Mouse (Mus musculus): ENCODE results near the gene Cipc.

Gene Cipc

GRCm38 (mm10) chr12:86946862-86947574 is at the start of gene Cipc:
Cipc (plus strand) TSS chr12:86947043.
- peak; percentile 99 for DNase-seq

DNA sequence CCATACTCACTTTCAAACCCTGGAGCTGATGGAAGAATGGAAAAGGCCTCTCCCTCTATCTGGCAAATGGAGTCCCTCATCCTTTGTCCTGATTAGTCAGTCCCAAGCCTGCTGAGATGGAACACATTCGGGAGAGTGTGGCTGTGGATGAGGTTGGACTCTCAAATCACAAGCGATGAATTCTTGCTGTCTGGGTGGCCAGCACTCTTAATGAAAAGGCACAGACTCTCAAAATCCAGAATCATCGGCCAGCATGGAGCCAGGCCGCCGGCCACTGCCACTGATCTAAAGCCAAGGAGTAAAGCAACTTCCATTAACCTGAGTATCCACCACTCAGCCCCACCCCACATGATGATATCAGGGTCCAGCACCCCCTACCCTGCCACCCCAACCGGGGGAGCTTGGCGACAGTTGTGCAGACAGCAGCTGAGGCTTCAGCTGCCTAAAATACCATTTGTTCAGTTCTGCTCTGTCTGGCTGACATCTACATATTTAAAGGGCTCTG is 49.0 kb upstream of the Cipc start:
- no peak for DNase-seq

- no peak for DNase-seq
These were observed 48.4 kb upstream of the Cipc start for GRCm38 (mm10) chr12:86898448-86898847.

DNA sequence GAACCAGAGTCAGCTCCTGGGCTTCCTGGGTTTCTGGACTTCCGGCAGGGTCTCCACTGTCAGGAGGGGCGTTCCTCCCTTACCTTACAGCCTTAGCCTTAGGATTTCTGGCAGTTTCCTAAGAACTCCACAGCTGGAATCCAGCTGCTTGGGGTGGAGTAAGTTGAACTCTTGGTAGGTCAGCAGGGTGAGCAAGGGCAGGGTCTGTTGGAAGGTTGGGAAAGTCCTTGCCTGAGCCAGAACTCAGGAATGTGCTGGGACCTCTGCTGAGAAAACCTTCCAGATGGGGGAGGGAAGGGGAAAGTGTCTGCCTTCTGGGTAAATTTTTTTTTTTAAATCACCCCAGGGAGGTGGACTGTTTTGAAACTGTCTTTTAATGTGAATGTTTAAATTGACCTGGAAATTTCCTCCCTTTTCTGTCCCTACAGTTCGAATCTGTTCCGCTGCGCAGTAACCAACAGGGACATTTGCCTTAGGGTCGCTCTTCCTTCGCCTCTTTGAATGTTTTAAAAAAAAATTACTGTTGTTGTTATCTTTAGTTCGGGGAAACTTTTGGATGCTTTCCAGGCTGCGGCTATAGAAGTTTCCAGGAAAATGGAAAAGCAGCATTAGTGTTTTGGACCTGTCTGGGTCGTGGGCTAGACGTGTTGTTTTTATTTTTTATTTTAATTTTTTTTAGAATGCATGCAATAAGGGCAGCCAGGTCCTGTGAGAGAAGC is 47.2 kb upstream of the Cipc start:
- DNase-seq = peak; percentile 58

DNA sequence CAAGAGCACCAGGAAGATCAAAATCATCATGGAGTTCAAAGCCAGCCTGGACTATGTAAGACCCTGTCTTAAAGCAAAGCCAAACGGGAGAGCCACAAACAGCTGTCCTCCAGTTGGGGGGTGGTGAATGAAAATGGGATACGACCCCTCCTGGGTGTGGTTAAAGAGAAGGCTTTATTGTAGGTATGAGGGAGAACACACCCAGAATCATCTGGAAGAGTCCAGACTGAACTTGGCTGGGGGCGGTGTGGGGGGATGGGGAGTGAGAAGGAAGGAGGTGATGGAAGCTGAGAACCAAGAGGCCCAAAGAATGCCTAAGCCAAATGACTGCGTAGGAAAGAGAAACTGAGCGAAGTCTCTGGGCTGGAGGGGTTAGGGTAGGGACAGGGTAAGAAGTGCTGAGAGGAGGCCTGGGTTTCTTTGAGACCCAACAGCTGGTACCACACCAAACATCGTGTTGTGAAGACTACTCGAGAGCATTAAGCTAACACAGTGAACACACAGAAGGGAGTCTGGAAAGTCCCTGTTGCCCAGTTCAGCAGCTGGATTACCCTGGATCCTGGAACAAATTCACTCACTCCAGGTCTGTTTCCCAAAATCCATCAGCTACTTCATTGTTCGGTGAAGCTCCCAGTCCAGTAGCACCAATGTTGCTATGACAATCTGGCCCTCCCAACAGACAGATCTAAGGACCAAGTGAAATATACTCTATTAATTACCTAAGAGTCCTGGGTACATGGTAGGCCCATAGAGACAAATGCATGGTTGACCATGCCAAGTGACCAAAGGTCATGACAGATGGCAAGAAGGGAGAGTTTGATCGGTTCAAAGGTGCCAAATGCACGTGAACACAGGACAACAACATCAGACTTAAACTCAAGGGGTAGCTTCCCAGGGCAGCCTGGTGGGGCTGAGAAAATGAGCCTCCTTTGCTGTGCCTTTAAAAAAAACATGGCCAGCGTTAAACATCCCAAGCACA is 42.7 kb upstream of the Cipc start:
- peak; percentile 89 for DNase-seq

- DNase-seq = peak; percentile 73
These were observed 41.6 kb upstream of the Cipc start for GRCm38 (mm10) chr12:86905203-86905602.

DNA sequence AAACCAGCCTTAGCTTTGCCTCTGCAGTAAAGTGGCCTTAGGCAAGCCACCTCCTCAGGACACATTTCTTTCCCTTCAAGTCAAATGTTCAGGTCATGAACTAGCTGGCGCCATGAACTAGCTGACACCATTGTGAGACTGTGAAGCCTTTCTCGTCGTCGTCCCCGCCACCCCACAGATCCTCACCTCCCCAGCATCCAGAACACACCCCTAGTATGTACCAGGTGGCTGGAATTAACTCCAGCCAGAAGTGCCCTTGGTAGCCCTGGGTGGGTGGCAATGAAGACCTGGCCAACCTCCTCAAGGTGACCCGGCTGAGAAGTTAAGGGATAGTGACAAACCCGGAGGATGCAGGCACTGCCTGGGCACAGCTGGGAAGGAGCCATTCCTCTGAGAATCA is 41.0 kb upstream of the Cipc start:
- no peak for DNase-seq

- peak; percentile 91 for DNase-seq
These were observed 40.4 kb upstream of the Cipc start for GRCm38 (mm10) chr12:86906395-86906794.

DNA sequence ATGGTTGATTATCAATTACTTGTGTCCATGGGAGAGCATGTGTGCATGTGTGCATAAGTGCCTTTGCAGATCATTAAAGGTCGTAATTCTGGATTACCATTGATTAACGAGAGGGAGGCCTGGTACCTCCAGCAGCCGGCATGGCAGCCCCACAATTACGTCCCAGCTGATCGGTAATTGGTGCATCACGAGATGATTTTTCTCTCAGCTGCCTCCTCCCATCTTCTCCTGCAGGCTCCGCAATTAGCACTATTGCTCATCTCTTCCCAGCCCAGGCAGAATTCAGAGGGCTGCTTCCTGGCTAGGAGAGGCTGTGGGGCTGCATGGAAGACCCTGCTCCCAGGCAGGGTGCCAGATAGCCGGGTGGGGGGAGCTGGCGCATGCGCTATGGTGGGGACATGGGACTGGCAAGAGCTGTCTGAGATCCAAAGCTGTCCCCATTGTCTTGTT is 35.3 kb upstream of the Cipc start:
- no peak for DNase-seq

DNA sequence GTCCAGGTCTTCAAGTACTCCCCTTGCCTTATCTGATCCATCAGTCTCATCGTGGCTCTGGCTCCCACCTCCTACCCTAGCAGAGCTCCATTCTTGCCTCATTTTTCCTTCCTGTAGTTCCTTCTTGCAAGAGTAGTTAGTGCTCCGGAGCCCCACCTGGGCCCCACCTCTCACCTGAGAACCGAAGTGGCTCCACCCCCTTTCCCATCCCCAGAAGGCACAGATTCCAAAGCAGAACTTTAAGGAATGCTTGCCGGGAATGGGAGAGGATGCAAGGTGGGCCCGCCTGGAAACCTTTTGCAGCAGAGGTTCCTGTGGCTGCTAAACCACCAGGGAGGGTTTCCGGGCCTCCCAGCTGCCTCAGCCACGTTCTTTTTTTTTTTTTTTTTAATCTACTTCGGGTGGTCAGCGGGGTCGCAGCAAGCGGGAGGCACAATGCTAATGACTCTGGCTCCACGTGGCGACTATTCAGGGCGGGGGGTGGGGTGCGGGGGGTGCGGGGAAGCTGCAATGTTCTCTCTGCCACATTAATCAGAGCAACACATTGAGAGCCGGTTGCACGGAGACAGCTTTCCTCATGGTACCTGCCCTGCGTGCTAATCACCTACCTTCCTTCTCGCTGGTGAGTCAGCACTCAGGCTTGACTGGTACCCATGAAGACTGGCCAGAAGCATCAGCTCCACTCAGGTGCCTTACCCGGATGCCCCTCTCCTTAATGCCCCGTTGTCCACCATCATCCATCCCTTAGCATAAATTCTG is 34.3 kb upstream of the Cipc start:
- no peak for DNase-seq

DNA sequence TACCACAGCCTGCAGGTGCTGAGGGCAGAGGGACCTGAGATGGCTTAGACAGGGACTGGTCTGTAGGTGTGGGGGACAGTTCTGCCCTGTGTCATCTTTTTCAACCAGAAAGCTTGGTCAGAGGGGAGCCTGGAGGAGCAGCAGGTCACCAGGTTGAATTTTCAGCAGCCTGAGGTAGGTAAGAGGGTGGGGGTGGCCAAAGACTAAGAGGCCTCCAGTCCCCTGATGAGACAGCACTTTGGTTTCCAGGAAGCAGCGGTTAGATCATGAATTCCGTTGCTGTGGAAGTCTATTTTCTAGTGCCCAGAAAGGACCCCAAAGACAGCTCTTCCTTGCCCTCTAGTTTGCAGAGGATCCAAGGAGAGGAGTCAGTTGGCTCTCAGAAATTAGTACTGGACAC is 32.5 kb upstream of the Cipc start:
- no peak for DNase-seq

GRCm38 (mm10) chr12:86914756-86915155 is 32.1 kb upstream of the Cipc start:
- no peak for DNase-seq

- DNase-seq = no peak
These were observed 31.2 kb upstream of the Cipc start for GRCm38 (mm10) chr12:86915617-86916016.

DNA sequence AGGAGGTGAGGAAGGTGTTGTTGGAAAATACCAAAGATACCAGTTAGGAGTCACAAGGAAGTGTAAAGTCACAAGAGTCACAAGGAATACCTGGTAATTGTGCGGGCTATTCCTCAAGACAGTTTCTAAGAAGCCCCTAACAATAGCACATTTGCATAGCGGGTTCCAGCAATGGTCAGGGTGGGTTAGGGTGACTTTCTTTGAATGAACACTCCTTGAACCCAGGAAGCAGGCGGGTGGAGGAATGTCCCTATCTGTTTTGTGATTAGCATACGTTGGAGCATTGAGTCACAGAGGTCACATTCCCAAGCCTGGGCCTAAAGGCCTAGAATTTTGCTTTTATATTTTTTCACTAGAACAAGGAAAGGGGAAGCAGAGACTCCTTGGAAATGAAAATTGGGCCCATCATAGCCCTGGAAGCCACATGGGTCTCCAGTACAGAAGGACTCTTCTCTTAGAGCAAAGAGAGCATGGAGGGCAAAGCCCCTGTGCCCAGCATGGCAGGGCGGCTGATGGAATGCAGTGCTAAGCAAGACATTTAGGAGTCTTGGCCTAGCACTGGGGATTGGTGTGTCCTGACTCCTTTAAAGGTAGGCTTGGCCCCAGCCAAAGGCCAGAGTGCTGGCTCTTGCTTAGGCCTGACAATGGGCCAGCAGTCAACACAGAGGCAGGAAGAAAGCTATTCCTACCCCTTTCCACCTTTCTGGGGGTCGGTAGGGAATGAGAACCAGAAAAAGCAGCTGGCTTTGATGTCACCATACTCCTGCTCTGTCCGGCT is 29.9 kb upstream of the Cipc start:
- no peak for DNase-seq

GRCm38 (mm10) chr12:86918361-86918967 is 28.4 kb upstream of the Cipc start:
- no peak for DNase-seq

DNA sequence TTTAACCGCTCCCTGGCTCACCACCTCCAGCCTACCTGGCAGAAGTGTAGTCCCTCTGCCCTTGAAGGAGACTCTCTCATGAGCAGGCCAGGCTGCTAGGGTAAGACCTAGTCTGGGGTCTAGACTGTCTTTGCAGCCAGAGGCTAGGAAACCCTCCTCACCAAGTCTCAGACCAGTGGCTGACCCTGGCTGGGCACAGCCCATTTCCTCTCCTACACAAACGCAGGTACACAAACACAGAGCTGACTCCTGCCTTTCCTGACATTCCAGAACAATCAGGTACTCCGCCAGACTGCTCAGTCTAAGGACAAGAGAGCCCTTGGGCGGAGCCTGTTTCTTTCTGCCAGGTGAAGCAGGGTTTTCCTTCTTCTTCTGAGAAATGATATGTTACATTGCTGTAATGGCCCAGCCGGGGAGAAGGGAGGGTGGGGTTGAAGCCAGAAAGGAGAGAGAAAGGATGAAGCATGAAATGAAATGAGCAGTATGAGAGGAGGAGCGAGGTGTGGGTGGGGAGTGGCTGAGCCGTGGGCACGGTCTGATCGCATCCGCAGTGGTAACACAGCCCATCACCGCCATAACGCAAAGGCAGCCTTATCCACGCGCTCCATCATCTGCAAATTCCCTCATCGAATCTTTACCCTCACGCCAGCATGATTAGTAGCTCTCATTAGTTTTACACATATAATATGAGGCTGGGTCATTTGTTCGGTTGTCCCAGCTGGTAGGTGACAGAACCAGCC is 27.7 kb upstream of the Cipc start:
- no peak for DNase-seq

- DNase-seq = peak; percentile 95
These were observed 23.0 kb upstream of the Cipc start for GRCm38 (mm10) chr12:86923837-86924236.

GRCm38 (mm10) chr12:86930934-86931729 is 15.7 kb upstream of the Cipc start:
- DNase-seq = no peak

- DNase-seq = peak; percentile 88
These were observed 14.8 kb upstream of the Cipc start for GRCm38 (mm10) chr12:86931919-86932574.
